Mouse (Mus musculus): ENCODE results near the gene Tnnc1. TPM values are rescaled to one million over a fixed set of nuclear protein-coding genes. Genes with fewer than 3 reads are reported as not detected.

The Tnnc1 gene
- polyA plus RNA-seq, 1 experiment from 2014 or later: 0.40 TPM

- WGBS: 94% methylated on average over 12 of the region's 12 CpGs
Measured at GRCm38 (mm10) chr14:31179677-31180365, 28.3 kb upstream of the Tnnc1 start.

GRCm38 (mm10) chr14:31181512-31181911 is 26.6 kb upstream of the Tnnc1 start:
- Histone ChIP-seq H3K4me2 (no peak overlapping the region), H3K9ac (ENCODE audit: low read length) (no peak overlapping the region), H3K27me3 (ENCODE audit: control insufficient read depth, insufficient read depth, low read length) (no peaks in the 10 kb centered on the region), H3K9me3 (ENCODE audit: control insufficient read depth, low read length) (no peaks in the 10 kb centered on the region), H3K27ac (ENCODE audit: low read depth, low read length) (no peak overlapping the region), H3K4me3 (ENCODE audit: low read depth, low read length) (no peak overlapping the region), H3K36me3 (ENCODE audit: control insufficient read depth, insufficient read depth, low read length) (peaks cover 64% of the 10 kb centered on the region), H3K4me1 (ENCODE audit: control insufficient read depth, insufficient read depth, low read length) (no peaks in the 10 kb centered on the region)
- 91% methylated on average over 4 of the region's 4 CpGs for WGBS
- ATAC-seq (ENCODE audit: low FRiP score) (no peak), DNase-seq (ENCODE audit: low spot score, missing footprints) (no peak)

More at GRCm38 (mm10) chr14:31179677-31180365, 28.3 kb upstream of the Tnnc1 start:
- no peak overlapping the region for H3K4me2 ChIP-seq
- H3K4me1 ChIP-seq (ENCODE audit: control insufficient read depth, insufficient read depth, low read length): no peaks in the 10 kb centered on the region
- H3K27ac ChIP-seq (ENCODE audit: low read depth, low read length): no peak overlapping the region
- DNase-seq (ENCODE audit: low spot score, missing footprints) (no peak), ATAC-seq (ENCODE audit: low FRiP score) (no peak)
- no peaks in the 10 kb centered on the region for H3K9me3 ChIP-seq (ENCODE audit: control insufficient read depth, low read length)
- H3K4me3 ChIP-seq (ENCODE audit: low read depth, low read length): no peak overlapping the region
- no peak overlapping the region for H3K9ac ChIP-seq (ENCODE audit: low read length)
- peaks cover 68% of the 10 kb centered on the region for H3K36me3 ChIP-seq (ENCODE audit: control insufficient read depth, insufficient read depth, low read length)
- H3K27me3 ChIP-seq (ENCODE audit: control insufficient read depth, insufficient read depth, low read length): no peaks in the 10 kb centered on the region

- no peaks in the 10 kb centered on the region for H3K4me1 ChIP-seq (ENCODE audit: control insufficient read depth, insufficient read depth, low read length)
- DNase-seq (ENCODE audit: low spot score, missing footprints) (no peak), ATAC-seq (ENCODE audit: low FRiP score) (no peak)
- H3K4me2 ChIP-seq: no peak overlapping the region
- H3K9ac ChIP-seq (ENCODE audit: low read length): no peak overlapping the region
- no peaks in the 10 kb centered on the region for H3K9me3 ChIP-seq (ENCODE audit: control insufficient read depth, low read length)
- no peak overlapping the region for H3K4me3 ChIP-seq (ENCODE audit: low read depth, low read length)
- no peak overlapping the region for H3K27ac ChIP-seq (ENCODE audit: low read depth, low read length)
- 78% methylated on average over 2 of the region's 2 CpGs for WGBS
- H3K27me3 ChIP-seq (ENCODE audit: control insufficient read depth, insufficient read depth, low read length): no peaks in the 10 kb centered on the region
- H3K36me3 ChIP-seq (ENCODE audit: control insufficient read depth, insufficient read depth, low read length): peaks cover 63% of the 10 kb centered on the region
Measured at GRCm38 (mm10) chr14:31182786-31183290, 25.3 kb upstream of the Tnnc1 start.

- no peak overlapping the region for H3K9ac ChIP-seq (ENCODE audit: low read length)
- no peak overlapping the region for H3K4me3 ChIP-seq (ENCODE audit: low read depth, low read length)
- no peaks in the 10 kb centered on the region for H3K9me3 ChIP-seq (ENCODE audit: control insufficient read depth, low read length)
- WGBS: 96% methylated on average over 5 of the region's 5 CpGs
- H3K27me3 ChIP-seq (ENCODE audit: control insufficient read depth, insufficient read depth, low read length): no peaks in the 10 kb centered on the region
- H3K4me2 ChIP-seq: no peak overlapping the region
- DNase-seq (ENCODE audit: low spot score, missing footprints) (no peak), ATAC-seq (ENCODE audit: low FRiP score) (no peak)
- H3K27ac ChIP-seq (ENCODE audit: low read depth, low read length): no peak overlapping the region
- peaks cover 66% of the 10 kb centered on the region for H3K36me3 ChIP-seq (ENCODE audit: control insufficient read depth, insufficient read depth, low read length)
- peaks cover under 1% of the 10 kb centered on the region; the same call in 1 of the 2 replicates for H3K4me1 ChIP-seq (ENCODE audit: control insufficient read depth, insufficient read depth, low read length)
Measured at GRCm38 (mm10) chr14:31183541-31183940, 24.6 kb upstream of the Tnnc1 start.

- WGBS: 94% methylated on average over 12 of the region's 12 CpGs
- Histone ChIP-seq H3K4me1 (ENCODE audit: control insufficient read depth, insufficient read depth, low read length) (peaks cover 5% of the 10 kb centered on the region), H3K4me3 (ENCODE audit: low read depth, low read length) (no peak overlapping the region), H3K27ac (ENCODE audit: low read depth, low read length) (no peak overlapping the region), H3K9me3 (ENCODE audit: control insufficient read depth, low read length) (no peaks in the 10 kb centered on the region), H3K36me3 (ENCODE audit: control insufficient read depth, insufficient read depth, low read length) (peaks cover 66% of the 10 kb centered on the region), H3K27me3 (ENCODE audit: control insufficient read depth, insufficient read depth, low read length) (no peaks in the 10 kb centered on the region), H3K9ac (ENCODE audit: low read length) (no peak overlapping the region), H3K4me2 (no peak overlapping the region)
- ATAC-seq (ENCODE audit: low FRiP score): no peak
- no peak for DNase-seq (ENCODE audit: low spot score, missing footprints)
Measured at GRCm38 (mm10) chr14:31184195-31184594, 23.9 kb upstream of the Tnnc1 start.

- no peak overlapping the region for H3K27ac ChIP-seq (ENCODE audit: low read depth, low read length)
- WGBS: 94% methylated on average over 4 of the region's 4 CpGs
- no peak for DNase-seq (ENCODE audit: low spot score, missing footprints)
- H3K9ac ChIP-seq (ENCODE audit: low read length): no peak overlapping the region
- H3K4me3 ChIP-seq (ENCODE audit: low read depth, low read length): no peak overlapping the region
- H3K36me3 ChIP-seq (ENCODE audit: control insufficient read depth, insufficient read depth, low read length): peaks cover 66% of the 10 kb centered on the region
- H3K4me2 ChIP-seq: no peak overlapping the region
- H3K27me3 ChIP-seq (ENCODE audit: control insufficient read depth, insufficient read depth, low read length): no peaks in the 10 kb centered on the region
- ATAC-seq (ENCODE audit: low FRiP score): no peak
- no peaks in the 10 kb centered on the region for H3K9me3 ChIP-seq (ENCODE audit: control insufficient read depth, low read length)
- H3K4me1 ChIP-seq (ENCODE audit: control insufficient read depth, insufficient read depth, low read length): peaks cover 11% of the 10 kb centered on the region
Measured at GRCm38 (mm10) chr14:31186656-31187055, 21.5 kb upstream of the Tnnc1 start.

GRCm38 (mm10) chr14:31188771-31189181 is 19.3 kb upstream of the Tnnc1 start:
- ATAC-seq (ENCODE audit: low FRiP score): peak; percentile 81
- WGBS: 49% methylated on average over 6 of the region's 6 CpGs
- Histone ChIP-seq H3K36me3 (ENCODE audit: control insufficient read depth, insufficient read depth, low read length) (peaks cover 57% of the 10 kb centered on the region), H3K4me1 (ENCODE audit: control insufficient read depth, insufficient read depth, low read length) (peaks cover 11% of the 10 kb centered on the region), H3K4me2 (no peak overlapping the region), H3K9ac (ENCODE audit: low read length) (no peak overlapping the region), H3K27ac (ENCODE audit: low read depth, low read length) (peak overlapping the region; percentile 32; the same call in 1 of the 2 replicates), H3K27me3 (ENCODE audit: control insufficient read depth, insufficient read depth, low read length) (no peaks in the 10 kb centered on the region), H3K9me3 (ENCODE audit: control insufficient read depth, low read length) (no peaks in the 10 kb centered on the region), H3K4me3 (ENCODE audit: low read depth, low read length) (no peak overlapping the region)
- DNase-seq (ENCODE audit: low spot score, missing footprints): no peak

- 92% methylated on average over 3 of the region's 3 CpGs for WGBS
- peaks cover 54% of the 10 kb centered on the region for H3K36me3 ChIP-seq (ENCODE audit: control insufficient read depth, insufficient read depth, low read length)
- no peak for DNase-seq (ENCODE audit: low spot score, missing footprints)
Measured at GRCm38 (mm10) chr14:31189348-31189747, 18.8 kb upstream of the Tnnc1 start.

GRCm38 (mm10) chr14:31191936-31192335 is 16.2 kb upstream of the Tnnc1 start:
- Histone ChIP-seq H3K9ac (ENCODE audit: low read length) (no peak overlapping the region), H3K27ac (ENCODE audit: low read depth, low read length) (no peak overlapping the region), H3K36me3 (ENCODE audit: control insufficient read depth, insufficient read depth, low read length) (peaks cover 49% of the 10 kb centered on the region), H3K4me1 (ENCODE audit: control insufficient read depth, insufficient read depth, low read length) (peaks cover 11% of the 10 kb centered on the region), H3K9me3 (ENCODE audit: control insufficient read depth, low read length) (no peaks in the 10 kb centered on the region), H3K4me2 (no peak overlapping the region), H3K27me3 (ENCODE audit: control insufficient read depth, insufficient read depth, low read length) (no peaks in the 10 kb centered on the region), H3K4me3 (ENCODE audit: low read depth, low read length) (no peak overlapping the region)
- DNase-seq (ENCODE audit: low spot score, missing footprints): no peak
- no peak for ATAC-seq (ENCODE audit: low FRiP score)
- 94% methylated on average over 2 of the region's 2 CpGs for WGBS

More at GRCm38 (mm10) chr14:31189348-31189747, 18.8 kb upstream of the Tnnc1 start:
- H3K9me3 ChIP-seq (ENCODE audit: control insufficient read depth, low read length): no peaks in the 10 kb centered on the region
- H3K4me3 ChIP-seq (ENCODE audit: low read depth, low read length): no peak overlapping the region
- 0 out of 2 replicates have a peak overlapping the region, but pooled peaks have one; percentile 7 for H3K9ac ChIP-seq (ENCODE audit: low read length)
- peaks cover 11% of the 10 kb centered on the region for H3K4me1 ChIP-seq (ENCODE audit: control insufficient read depth, insufficient read depth, low read length)
- H3K4me2 ChIP-seq: no peak overlapping the region
- no peaks in the 10 kb centered on the region for H3K27me3 ChIP-seq (ENCODE audit: control insufficient read depth, insufficient read depth, low read length)
- H3K27ac ChIP-seq (ENCODE audit: low read depth, low read length): peak overlapping the region; percentile 32
- ATAC-seq (ENCODE audit: low FRiP score): no peak
